Mouse (Mus musculus) thymus, postnatal 10 days (tissue): ENCODE results near the gene Itga3.
A peak's percentile ranks its signal among the peaks of the same experiment; 100 is the strongest.

Source experiments
- DNase-seq, 2 experiments: peaks; one replicate each; pipeline ENCODE4 v3.0.0; 2021; ENCODE audit warnings: low spot score in 2 of 2

Itga3 gene

DNA sequence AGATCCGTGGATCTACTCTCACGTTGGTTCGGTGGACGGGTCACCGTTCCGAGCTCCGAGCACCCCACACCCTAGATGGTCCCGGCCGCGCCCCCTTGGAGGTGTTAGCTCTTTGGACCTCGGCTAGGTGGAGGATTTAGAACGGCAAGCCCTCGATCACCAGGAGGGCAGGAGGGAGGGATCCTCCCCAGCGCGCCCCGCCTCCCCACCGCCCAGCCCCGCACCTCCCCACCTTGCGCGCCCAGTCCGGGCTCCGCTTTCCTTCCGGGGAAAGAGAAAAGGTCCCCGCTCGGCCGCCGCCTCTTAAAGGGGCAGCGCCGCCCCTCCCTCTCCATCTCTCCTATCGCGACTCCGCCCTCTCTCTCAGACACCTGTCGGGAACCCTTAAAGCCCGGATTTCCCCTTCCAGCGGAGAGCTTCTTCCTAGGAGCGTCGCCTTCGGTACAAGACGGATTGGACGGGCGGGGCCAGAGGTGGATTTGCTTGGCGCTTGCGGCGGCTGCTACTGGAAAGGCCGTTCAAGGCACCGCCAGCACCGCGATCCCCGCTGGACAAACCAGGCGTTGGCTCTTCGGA lies at the start of gene Itga3:
Itga3 (minus strand) TSS at position 266 of the 576 bp plus-strand sequence.
- DNase-seq: peak in 1 of 2 experiments; percentile 35

DNA sequence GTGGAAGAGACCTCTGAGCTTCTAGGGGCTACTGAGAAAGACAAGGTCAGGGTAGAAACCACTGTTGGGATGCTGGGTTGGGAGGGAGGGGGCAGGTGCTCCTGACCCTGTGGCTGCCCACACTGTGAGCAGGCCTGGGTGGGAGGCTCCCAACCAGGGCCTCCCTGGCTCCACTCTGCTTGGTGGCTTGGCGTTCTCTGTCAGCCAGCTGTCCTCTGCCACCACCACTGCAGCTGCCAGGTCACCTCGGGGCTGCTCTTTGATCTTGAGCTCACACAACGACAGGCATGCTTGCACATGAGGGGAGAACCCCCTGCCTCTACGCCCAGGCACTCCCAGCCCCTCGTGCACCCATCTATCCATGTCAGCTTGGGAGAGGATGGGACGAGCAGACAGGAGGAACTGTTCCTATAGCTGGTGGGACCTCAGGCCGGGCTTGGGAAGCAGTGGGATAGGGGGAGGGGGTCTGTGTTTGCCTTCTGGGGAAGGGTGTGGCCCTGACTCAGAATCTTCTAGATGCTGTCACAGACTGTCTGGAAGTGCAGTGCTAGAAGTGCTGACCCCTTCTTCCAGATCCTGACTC lies 48.9 kb upstream of the Itga3 start:
- no peak for DNase-seq

DNA sequence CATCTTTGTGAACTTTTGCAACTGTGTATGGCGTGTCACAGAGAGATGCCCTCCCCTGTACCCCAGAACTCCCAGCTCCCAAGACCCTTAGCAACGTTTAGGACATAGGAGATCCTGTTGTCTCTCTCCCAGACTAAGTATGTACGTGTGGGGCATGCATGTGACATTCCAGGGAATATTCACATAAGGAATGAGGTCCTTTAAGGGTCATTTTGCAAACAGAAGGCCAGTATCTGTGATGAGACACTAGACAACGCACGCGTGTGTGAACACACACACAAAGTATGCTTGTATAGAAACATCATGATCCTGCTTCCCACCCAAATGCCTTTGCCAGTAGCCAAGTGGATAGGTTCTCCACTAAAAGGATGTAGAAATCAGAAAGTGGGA lies 45.5 kb upstream of the Itga3 start:
- no peak for DNase-seq

DNA sequence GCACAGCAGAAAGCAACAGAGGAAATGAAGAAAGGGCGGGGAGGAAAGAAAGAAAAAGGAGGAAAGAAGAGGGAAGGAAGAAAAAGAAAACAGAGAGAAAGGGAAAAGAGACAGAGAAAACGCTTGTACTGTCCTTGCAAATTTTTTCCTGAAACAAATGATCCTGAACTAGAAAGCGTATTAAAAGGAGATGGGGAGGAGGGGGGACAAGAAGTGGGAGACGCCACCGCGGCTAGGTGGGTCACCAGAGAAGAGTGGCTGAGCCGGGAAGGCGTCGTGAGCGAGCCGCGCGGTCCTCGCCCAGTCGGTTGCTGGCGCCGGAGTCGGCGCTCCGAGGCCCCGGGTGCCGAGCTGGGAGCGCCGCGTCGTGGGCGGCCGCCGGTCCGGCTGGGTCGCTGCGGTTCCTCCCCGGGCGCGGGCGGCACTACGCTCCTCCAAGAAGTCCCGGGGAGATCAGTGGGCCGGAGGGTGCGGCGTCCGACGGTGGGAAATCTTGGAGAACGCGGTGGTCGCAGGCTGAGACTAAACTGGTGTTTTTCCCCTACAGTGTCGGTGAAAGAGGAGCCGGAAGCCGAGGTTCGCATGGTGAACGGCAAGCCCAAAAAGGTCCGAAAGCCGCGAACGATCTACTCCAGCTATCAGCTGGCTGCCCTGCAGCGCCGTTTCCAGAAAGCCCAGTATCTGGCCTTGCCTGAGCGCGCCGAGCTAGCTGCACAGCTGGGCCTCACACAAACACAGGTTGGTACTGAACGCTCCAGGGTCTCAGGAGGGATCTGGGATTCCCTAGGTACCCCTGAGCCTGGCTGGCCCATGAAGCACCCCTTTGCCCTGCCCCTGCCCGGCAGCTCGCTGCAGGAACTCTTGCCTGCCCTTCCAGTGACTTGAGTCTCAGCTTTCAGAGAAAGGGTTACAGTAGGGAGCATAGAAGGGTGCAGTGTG lies 44.8 kb upstream of the Itga3 start:
- no peak for DNase-seq

DNA sequence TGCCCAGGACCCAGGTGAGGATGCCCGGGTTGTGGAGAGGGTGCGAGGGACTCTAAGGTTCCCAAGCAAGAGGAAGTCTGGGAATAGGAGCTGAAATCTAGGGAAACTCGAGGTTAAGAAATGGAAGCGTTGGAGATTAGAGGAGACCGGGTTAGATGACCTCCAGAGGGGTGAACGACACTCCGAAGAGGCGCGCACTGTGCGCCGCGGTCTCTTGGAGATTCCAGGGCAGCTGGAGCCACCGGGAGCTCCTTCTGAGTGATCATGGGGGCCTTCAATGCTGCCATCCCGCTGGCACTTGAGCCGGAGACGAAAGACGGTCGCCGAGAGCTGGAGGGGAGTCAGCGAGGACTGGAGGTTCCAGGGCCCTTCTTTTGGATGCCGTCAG lies 44.0 kb upstream of the Itga3 start:
- no peak for DNase-seq

DNA sequence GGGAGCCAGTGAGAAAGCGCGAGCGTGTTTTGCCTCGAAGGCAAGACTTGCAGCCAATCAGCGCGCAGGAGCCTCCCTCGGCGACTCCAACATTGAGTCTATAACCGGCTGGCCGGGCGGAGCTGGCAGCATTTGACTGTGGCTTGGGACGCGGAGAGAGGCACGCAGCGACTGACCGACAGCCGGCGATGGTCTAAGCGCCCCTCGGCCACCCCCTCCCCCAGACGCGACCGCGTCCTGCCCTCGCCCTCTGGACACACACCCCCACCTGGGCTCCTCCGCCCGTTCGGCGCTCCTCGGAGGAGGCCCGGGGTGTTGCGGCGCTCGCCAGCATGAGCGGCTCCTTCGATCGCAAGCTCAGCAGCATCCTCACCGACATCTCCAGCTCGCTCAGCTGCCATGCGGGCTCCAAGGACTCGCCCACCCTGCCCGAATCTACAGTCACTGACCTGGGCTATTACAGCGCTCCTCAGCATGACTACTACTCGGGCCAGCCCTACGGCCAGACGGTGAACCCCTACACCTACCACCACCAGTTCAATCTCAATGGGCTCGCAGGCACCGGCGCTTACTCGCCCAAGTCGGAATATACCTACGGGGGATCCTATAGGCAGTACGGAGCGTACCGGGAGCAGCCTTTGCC lies 43.5 kb upstream of the Itga3 start, which contains the start of gene Dlx3:
Dlx3 (plus strand) TSS at position 130 of the 643 bp plus-strand sequence.
- no peak for DNase-seq

DNA sequence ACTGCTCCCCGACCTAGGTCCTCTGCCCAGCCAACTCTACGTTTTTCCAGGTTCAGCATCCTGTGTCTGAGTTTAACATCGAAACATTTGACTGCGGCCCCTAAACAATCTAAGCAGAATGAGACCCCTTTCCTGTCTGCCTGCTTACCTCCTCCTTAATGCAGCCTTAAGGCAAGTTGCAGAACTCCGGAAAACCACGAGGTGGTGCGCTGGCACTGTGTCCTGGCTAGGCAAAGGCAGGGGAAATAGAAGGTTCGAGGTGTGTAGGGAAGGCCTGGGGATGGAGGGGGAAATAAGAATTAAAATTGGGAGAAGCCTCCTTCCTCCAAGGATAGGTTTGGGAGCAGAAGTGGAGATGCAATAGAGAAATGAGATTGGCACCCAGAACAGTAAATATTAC lies 41.9 kb upstream of the Itga3 start:
- DNase-seq: peak; percentile 46 to 82

DNA sequence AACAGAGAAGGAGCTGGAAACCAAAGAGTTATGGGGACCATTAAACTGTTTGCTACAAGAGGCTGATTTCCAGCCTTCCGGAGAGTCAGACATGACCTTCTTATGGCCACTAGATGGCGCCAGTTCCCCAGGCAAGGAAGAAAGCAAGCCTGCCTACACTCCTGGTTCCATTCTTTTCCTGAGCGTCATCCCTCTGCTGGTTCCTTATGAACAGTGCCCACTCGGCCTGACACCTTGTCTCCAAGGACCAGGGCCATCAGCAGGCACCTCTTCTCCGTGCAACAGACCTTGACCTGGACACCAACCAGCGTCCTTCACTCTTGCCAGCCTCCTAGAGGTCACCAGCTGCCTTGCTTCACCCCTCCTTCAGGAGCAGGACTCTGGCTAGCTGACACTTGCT lies 40.4 kb upstream of the Itga3 start:
- peak in 1 of 2 experiments; percentile 50 for DNase-seq

DNA sequence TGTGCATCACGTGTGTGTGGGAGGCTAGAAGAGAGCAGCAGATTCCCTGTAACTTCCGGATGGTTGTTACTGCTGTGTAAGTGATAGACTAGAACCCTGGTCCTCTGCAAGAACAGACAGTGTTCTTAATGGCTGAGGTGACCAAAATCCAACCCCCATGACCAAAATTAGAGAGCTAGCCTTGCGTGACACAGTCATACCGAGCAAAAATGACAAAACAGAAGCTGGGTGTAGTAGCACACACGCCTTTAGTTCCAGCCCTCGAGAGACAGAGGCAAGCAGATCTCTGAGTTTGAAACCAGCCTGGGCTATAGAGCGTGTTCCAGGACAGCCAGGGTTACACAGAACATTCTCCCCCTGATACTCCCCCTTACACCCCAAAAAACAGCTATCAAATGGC lies 33.5 kb upstream of the Itga3 start:
- DNase-seq: no peak

DNA sequence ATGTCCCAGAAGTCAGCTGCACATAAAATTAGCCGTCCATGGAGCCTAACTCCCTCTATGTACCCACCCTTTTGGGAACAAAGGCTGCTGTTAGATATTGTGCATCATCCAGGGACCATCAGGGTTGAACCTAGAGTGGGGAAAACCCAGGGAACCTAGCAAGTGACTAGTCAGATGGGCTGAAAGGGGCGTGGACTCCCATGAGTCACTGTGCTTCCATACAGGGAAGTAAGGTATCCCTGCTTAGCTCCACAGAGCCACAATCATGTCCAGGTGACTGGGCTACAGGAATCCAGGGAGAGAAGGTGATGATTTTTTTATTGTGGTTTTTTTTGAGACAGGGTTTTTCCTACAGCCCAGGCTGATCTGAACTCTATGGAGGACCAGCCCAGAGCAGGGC lies 32.4 kb upstream of the Itga3 start:
- no peak for DNase-seq

DNA sequence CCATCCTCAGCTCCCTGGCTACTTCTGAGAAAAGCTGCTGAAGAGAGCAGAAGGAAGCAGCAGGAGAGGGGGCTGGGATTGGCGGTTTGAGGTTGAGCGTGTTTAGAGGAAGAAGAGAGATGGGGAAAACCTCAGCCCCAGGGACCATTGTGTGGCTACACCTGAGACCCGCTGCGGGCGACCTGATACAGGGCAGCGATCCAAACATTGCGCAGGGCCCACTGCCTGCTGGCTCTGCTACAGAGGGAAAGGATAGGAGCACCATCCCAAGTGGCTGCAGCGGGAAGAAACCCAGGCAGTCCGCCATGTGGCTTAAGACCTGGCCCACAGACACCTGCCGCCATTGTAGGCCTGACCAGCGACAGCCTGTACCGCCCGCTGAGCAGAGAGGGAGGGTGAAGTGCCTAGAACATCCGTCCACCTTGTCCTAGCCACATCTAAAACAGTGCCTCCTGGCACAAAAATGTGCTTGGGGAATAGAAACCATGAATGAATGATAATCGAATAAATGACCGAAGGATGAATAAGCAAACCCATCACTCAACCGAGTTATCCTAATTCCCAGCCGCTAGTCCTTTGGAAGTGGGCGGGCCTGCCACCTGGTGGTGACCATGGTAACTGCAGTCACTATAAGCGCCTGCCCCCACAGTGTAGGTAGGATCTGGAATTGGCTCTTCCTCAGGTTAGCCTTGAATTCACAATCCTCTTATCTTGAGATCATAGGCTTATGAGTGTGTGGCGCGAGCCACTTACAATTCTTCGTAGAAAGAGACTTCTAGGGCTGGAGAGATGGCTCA lies 30.0 kb upstream of the Itga3 start:
- DNase-seq: peak; percentile 32 to 71

DNA sequence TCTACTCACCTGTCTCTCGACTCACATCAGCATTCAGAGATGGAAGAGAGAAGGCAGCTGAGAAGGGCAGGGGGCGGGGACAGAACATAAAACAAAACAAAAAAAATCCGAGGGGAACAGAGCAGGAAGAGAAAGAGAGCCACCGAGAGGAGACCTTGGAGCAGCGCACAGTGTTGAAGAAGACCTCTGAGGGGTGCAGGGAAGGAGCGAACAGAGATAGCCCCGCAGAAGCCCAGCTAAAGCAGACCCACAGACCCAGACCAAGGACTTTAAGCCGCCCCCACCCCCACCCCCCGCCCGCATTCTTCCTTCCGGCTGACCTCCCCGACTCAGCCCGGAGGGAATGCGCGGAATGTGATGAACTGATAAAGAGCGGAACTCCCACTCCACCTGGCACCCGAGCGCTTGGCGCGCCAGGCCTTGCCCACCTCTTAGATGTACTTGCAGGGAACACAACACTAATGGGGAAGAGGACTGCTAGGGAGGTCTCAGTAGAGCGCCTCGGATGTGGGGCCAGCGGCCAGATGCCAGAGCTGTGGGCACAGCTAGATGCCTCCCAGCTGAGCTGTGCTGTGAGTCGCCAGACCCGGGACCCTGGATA lies 28.8 kb upstream of the Itga3 start:
- DNase-seq: no peak

DNA sequence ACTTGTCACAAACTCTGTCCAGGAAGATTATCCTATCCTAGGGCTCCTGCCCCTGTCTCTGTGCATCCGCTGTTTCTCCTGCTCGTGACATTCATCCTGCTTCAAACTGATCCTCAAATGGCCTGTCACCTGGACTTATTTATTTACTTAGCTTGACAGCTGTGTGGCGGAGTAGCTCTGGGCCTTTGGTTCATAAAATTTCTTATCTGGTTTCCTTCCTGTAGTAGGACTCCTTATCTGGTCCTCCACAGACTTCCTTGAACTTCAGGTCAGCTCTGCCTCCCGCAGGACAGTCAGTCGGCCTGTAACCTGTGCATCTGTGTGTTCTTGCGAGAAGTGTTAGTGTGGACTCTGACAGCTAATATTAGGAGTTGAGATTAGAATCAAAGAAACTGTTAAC lies 27.7 kb upstream of the Itga3 start:
- no peak for DNase-seq

DNA sequence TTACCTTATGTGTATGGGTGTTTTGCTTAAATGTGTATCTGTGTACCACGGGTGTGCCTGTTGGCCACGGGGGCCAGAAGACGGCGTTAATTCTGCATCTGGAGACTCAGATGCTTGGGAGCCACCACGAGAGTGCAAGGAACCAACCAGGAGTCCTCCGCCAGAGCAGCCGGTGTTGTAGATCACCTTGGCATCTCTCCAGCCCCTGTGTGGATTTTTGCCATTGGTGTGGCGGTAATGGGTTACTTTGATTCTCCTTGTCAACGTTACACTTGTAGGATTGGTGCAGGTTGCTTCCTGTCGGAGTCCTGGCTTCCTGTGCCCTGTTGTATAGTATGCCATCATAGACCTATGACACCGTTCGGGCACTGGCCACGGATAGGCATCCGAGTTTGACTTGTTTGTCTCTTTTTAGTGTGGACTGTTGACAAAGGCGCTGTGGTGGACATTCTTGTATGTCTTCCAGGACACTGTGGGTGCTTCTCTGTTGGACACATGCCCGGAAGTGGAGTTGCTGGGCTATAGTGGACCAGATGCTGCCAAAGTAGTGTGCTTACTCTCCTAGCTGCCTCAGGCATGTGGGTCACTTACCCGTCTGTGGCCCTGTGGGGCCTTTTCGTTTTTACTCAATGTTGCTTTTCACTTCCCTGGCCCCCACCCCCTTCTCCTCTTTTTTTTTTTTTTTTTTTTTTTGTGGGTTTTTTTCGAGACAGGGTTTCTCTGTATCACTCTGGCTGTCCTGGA lies 25.7 kb upstream of the Itga3 start:
- DNase-seq: no peak

DNA sequence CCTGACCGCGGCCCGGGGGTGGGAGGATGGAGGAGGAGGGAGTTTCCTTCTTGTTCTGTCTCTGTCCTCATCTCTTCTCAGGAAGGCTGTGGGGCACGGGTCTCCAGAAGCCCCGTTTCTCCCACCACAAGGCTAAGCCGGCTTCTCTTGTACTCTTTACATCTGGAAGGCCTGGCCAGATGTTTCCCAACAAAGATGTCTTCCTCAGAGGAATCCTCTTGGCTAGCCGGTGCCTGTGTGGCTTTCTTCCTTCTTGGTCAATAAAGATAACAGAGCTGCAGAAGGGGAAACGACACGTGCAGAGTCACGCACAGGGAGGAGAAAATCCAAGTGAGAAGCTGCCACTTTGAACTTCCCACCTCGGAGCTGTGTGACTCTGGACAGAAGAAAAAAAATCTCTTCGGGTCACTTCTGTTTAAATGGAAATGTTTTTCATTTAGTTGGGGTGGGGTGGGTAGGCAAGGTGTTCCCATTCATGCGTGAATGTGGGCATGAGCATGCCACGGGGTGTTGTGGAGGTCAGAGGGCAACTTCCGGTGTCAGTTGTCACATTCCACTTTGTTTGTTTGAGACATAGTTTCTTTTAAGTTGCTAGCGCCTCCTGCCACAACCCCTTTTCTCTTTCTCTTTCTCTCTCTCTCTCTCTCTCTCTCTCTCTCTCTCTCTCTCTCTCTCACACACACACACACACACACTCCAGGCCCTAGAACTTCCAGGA lies 24.6 kb upstream of the Itga3 start:
- DNase-seq: no peak

DNA sequence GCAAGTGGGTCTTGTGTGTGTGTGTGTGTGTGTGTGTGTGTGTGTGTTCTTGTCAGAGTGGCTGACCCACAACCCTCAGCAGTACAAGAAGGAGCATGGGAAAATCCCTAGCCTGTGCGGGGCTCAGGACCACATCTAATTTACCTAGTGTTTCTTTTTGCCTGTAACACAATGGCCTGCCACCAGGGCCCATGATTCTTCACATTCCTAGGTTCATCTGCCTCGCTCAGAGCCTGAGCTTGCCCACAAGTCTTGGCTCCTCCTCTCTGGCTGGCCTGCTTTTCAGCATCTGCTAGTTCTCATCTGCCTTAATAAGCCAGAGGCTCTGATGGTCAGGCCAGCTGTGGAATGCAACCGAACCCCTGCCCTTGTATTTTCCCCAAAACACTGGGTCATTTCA lies 23.8 kb upstream of the Itga3 start:
- no peak for DNase-seq

DNA sequence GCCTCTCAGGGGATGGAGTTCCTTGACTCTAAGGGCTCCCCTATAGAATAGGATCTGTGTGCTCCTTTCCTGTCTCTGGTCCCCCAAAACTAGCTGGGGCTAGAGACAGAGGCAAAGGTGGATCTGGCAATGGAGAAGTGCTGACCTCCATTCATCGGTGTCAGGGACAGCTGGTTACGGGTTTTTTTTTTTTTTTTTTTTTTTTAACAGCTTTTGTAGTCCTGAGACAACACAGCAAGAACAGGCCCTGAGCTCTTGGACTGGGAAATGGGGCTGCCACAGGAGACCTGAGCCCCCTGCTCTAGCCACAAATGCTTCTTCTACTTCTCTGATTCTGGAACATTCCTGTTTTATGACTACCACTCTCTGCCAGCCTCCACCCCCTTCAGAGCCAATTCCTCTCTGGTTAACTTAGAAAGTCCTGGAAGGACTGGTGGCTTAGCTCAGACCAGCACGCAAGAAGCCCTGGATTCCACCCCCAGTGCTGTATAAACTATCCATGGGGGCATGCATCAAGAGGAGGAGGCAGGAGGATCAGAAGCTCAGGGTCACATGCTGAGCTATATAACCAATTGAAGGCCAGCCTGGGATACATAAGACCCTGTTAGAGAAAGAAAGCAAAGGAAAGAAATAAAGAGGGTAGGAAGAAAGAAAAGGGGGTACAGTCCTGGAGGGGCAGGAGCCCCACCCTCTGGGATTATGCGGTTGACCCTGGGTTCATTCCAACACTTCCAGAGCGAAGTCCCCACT lies 21.9 kb upstream of the Itga3 start:
- no peak for DNase-seq

DNA sequence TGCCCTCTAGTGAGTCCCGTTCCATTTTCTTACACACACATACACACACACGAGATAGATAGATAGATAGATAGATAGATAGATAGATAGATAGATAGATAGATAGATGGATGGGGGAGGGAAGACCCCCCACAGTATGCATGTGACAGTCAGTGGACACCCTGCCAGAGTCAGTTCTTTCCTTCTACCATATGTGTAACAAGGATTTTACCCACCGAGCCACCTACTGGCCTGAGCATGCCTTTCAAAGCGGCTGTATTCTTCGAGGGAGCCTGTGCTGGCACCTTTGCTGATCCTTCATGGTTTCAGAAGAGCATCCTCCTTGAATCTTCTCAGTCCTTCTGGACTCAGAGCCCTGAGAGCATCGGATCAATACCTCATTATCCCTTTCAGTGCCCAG lies 21.3 kb upstream of the Itga3 start:
- no peak for DNase-seq
